Mouse (Mus musculus) thymus, adult 2 months (tissue): ENCODE measurements around the gene Wwtr1.

Source experiments
- CTCF ChIP-seq: fragments of 200-500 bp; IDR thresholded peaks from 2 replicates; pipeline ENCODE4 v1.5.1; 2012; ENCODE audit warnings: mild to moderate bottlenecking, control low read depth, low read length, moderate library complexity, borderline replicate concordance; ENCODE audit not compliant: control insufficient read depth, poor library complexity, insufficient read depth; ENCODE audit errors: extremely low read depth
- POLR2A ChIP-seq: fragments of 200-500 bp; IDR thresholded peaks from 2 replicates; pipeline ENCODE4 v1.6.1; 2012; ENCODE audit warnings: mild to moderate bottlenecking, low read length, control low read depth, moderate library complexity; ENCODE audit not compliant: control insufficient read depth, poor library complexity, insufficient read depth; ENCODE audit errors: extremely low read depth

- TF ChIP-seq CTCF (no peak), POLR2A (no peak)
These were observed 88.1 kb downstream of the Wwtr1 start for GRCm38 (mm10) chr3:57487455-57488153.
